Mouse (Mus musculus): Measurements from ENCODE around the gene Coro1b. TPM values are rescaled to one million over a fixed set of nuclear protein-coding genes. Genes with fewer than 3 reads are reported as not detected.
A peak's percentile ranks its signal among the peaks of the same experiment; 100 is the strongest.

Coro1b gene
- polyA plus RNA-seq, 2 experiments from 2014 or later = 236 to 310 TPM

GRCm38 (mm10) chr19:4144550-4145498 is 3.6 kb upstream of the Coro1b start:
- ATAC-seq = no peak

- no peak for ATAC-seq
These were observed 2.5 kb upstream of the Coro1b start for GRCm38 (mm10) chr19:4145936-4146335.

- no peak for ATAC-seq
These were observed 1.9 kb upstream of the Coro1b start for GRCm38 (mm10) chr19:4146366-4147021.

GRCm38 (mm10) chr19:4147022-4147405 is 1.4 kb upstream of the Coro1b start:
- ATAC-seq = no peak

GRCm38 (mm10) chr19:4147782-4148490 is 483 bp upstream of the Coro1b start:
- ATAC-seq = no peak

GRCm38 (mm10) chr19:4148819-4149218 is 400 bp downstream of the Coro1b start:
- no peak for ATAC-seq

GRCm38 (mm10) chr19:4149283-4149682 is 864 bp downstream of the Coro1b start:
- ATAC-seq = no peak

- no peak for ATAC-seq
These were observed 1.5 kb downstream of the Coro1b start for GRCm38 (mm10) chr19:4149764-4150461.

GRCm38 (mm10) chr19:4150567-4151487 is 2.4 kb downstream of the Coro1b start:
- no peak for ATAC-seq

- ATAC-seq = no peak
These were observed 3.1 kb downstream of the Coro1b start for GRCm38 (mm10) chr19:4151488-4151860.

GRCm38 (mm10) chr19:4151898-4152297 is 3.5 kb downstream of the Coro1b start:
- no peak for ATAC-seq

GRCm38 (mm10) chr19:4152445-4153231 is 4.2 kb downstream of the Coro1b start:
- no peak for ATAC-seq

- no peak for ATAC-seq
These were observed 4.8 kb downstream of the Coro1b start, which contains the start of gene Ptprcap for GRCm38 (mm10) chr19:4153232-4153654. Gene Ptprcap (plus strand): TSS chr19:4153604.

GRCm38 (mm10) chr19:4154437-4155222 is 6.2 kb downstream of the Coro1b start:
- ATAC-seq = peak; percentile 84

- ATAC-seq = peak; percentile 36
These were observed 7.0 kb downstream of the Coro1b start for GRCm38 (mm10) chr19:4155223-4156072.

GRCm38 (mm10) chr19:4156073-4156579 is 7.7 kb downstream of the Coro1b start:
- no peak for ATAC-seq

- ATAC-seq = no peak
These were observed 8.4 kb downstream of the Coro1b start for GRCm38 (mm10) chr19:4156771-4157170.

GRCm38 (mm10) chr19:4159049-4159448 is 10.6 kb downstream of the Coro1b start:
- no peak for ATAC-seq

Data from CD4-positive, CD25-positive, alpha-beta regulatory T cell, adult 4 months (primary cell).